Mouse (Mus musculus) spleen, adult 12 weeks (tissue): ENCODE data around the gene Slc35e3.

ENCODE experiments used
- DNase-seq: peaks from one replicate; pipeline ENCODE4 v3.0.0; 2022; ENCODE audit warnings: low spot score

Gene Slc35e3

DNA sequence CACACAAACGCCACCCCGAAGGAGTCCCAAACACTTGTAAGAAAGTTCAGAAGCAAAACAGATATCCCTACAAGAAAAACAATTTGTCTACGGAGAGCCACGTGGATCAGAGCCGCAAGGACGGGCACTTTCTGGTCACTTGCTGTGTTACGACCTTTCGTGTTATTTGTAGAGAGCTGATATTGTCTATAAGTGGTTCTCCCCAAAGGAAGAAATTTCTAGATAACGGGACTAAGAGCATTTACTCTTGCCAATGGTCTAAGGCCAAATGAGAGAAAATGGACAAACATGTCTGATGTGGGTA lies 62.5 kb downstream of the Slc35e3 start:
- no peak for DNase-seq
